Mouse (Mus musculus): ENCODE results near the gene Htra3.

The Htra3 gene

GRCm38 (mm10) chr5:35695815-35696214 lies 16.2 kb upstream of the Htra3 start:
- no peak for DNase-seq (ENCODE audit: extremely low spot score, low spot score)

GRCm38 (mm10) chr5:35693638-35694037 lies 14.1 kb upstream of the Htra3 start:
- DNase-seq (ENCODE audit: extremely low spot score, low spot score): no peak

- no peak for DNase-seq (ENCODE audit: extremely low spot score, low spot score)
Measured at GRCm38 (mm10) chr5:35691246-35691645, 11.7 kb upstream of the Htra3 start.

DNA sequence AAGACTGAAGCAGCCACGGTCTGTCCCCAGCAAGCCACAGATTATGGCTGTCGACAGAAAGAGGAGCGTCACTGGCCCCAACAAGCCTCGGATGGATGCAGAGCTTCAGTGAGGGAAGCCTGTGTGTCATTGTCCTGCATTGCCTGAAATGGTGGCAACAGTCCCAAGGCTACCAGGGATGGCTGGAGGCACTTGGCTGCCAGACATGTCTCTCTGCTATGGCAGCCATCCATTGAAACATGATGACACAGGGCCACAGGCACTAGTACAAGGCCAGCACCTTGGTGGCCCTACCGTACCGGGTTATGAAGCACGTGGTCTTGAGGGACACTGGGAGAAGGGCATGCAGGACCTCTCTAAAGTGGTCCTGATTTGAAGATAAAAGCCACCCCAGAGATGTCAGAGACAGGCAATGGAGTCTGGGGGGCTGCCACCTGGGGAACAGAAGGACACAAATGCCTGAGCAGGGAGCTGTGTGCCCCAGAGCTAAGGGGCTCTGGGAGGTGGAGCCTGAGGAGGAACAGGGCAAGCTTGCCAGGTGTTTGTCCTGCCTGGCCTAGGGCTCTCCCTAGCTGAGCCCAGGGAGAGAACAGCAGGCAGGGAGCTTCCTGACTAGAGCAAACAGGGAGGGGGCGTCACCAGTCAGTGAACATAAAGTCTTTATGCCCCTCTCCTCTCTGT lies 11.0 kb upstream of the Htra3 start:
- DNase-seq (ENCODE audit: extremely low spot score, low spot score): no peak

- DNase-seq (ENCODE audit: extremely low spot score, low spot score): no peak
Measured at GRCm38 (mm10) chr5:35689374-35689773, 9.8 kb upstream of the Htra3 start.

GRCm38 (mm10) chr5:35688851-35689250 lies 9.3 kb upstream of the Htra3 start:
- no peak for DNase-seq (ENCODE audit: extremely low spot score, low spot score)

- no peak for DNase-seq (ENCODE audit: extremely low spot score, low spot score)
Measured at GRCm38 (mm10) chr5:35687098-35687497, 7.5 kb upstream of the Htra3 start.

DNA sequence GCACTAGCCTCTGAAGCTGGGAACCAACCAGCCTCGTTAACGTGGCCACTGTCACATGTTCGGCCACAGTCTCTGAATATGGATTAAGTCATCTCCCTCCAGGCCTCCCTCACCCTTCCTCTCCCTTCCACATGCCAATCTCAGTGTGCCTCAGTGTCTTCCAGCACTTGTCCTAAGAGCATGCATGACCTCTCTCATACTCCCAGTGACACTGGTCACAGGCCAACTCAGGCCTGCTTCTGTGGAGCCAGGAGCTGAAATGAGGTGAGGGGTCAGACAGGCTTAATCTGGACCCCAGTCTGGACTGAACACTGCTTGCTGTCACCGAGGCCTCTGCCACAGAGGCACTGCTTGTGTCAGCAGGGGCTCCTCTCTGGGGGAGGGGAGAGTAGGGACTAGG lies 6.8 kb upstream of the Htra3 start:
- DNase-seq (ENCODE audit: extremely low spot score, low spot score): no peak

- no peak for DNase-seq (ENCODE audit: extremely low spot score, low spot score)
Measured at GRCm38 (mm10) chr5:35685079-35685478, 5.5 kb upstream of the Htra3 start.

DNA sequence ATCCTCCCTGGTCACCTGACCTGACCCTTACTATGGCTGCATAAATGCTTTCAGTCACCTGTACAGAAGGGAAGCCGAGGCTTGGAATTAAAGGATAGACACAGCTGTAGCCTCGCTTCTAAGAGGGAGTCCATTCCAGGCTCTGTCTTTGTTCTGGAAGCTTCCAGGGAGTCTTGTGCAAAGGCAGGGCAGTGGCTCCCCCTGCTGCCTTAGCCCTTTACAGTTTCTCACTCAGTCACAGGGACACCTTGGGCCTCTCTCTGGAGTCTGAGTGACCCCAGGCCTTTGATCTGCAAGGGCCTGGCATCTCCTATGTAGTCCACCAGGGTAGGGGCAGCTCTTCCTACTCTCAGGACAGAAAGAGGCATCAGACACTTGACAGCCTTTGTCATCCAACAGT lies 1.4 kb upstream of the Htra3 start:
- DNase-seq (ENCODE audit: extremely low spot score, low spot score): no peak

- DNase-seq (ENCODE audit: extremely low spot score, low spot score): no peak
Measured at GRCm38 (mm10) chr5:35676964-35677363, 2.6 kb downstream of the Htra3 start.

DNA sequence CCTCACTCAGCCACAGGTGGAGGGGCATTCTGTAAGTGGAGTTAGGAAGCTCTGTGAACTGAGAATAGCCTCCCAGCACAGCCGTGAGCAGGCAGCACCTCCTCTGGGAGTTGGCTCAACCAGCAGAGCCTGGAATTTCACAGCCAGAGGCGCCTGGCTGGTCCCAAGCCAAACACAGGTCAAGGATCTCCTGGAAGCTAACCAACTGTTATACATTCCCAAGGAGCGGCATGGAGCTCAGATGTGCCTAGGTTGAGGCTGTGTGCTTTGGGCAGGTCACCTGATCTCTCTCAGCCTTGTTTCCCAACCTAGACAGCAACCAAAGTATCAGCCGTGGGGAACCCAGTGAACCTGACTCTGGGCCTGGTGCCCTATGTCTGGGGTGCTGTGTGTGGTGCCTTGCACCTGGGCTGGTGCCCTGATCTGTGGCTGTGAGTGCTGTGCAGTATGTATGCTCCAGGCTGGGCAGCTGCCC lies 5.5 kb downstream of the Htra3 start:
- DNase-seq (ENCODE audit: extremely low spot score, low spot score): no peak

- DNase-seq (ENCODE audit: extremely low spot score, low spot score): no peak
Measured at GRCm38 (mm10) chr5:35673086-35673485, 6.5 kb downstream of the Htra3 start.

DNA sequence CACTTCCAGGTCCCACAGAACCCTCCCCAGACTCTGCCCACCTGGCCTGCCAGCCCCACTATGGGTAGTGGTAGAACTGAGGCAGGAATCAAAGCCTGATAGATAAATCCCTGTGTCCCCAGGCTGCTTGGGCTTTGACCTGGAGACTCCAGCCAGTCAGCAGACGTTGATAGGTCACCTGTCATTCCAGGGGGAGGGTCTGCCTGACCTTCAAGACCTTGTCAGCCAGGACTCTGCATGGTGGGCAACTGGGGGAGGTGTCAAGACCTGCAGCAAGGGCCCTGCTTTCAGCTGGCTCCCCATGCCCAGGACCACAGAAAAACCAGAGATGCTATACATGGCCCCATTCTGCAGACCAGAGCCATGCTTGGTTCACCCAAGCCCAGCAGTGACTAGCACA lies 7.0 kb downstream of the Htra3 start:
- DNase-seq (ENCODE audit: extremely low spot score, low spot score): no peak

DNA sequence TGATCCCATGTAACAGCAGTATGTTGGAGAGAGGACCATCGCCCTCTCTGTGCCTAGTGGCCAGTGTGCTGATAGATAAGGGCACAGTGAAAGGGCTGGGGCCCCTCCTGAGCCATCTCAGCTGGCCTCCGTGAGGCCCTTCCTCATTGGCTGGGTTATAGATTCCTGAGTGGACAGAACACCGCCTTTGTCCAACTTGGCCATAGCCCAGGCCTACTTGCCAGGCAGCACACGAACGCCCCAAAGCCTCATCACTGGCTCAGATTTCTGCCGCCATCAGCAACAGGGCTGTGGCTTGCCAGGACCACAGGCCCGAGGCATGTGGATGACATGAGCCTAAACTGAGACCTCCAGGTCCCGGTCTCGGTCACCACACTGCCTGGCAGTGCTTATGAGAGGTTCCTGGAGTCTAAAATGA lies 8.1 kb downstream of the Htra3 start:
- no peak for DNase-seq (ENCODE audit: extremely low spot score, low spot score)

- DNase-seq (ENCODE audit: extremely low spot score, low spot score): no peak
Measured at GRCm38 (mm10) chr5:35670412-35670801, 9.2 kb downstream of the Htra3 start.

GRCm38 (mm10) chr5:35669747-35670411 lies 9.7 kb downstream of the Htra3 start:
- DNase-seq (ENCODE audit: extremely low spot score, low spot score): peak; percentile 51

- no peak for DNase-seq (ENCODE audit: extremely low spot score, low spot score)
Measured at GRCm38 (mm10) chr5:35666152-35666551, 13.4 kb downstream of the Htra3 start.

GRCm38 (mm10) chr5:35662021-35662545 lies 17.5 kb downstream of the Htra3 start:
- DNase-seq (ENCODE audit: extremely low spot score, low spot score): no peak

GRCm38 (mm10) chr5:35661210-35661609 lies 18.4 kb downstream of the Htra3 start:
- no peak for DNase-seq (ENCODE audit: extremely low spot score, low spot score)

DNA sequence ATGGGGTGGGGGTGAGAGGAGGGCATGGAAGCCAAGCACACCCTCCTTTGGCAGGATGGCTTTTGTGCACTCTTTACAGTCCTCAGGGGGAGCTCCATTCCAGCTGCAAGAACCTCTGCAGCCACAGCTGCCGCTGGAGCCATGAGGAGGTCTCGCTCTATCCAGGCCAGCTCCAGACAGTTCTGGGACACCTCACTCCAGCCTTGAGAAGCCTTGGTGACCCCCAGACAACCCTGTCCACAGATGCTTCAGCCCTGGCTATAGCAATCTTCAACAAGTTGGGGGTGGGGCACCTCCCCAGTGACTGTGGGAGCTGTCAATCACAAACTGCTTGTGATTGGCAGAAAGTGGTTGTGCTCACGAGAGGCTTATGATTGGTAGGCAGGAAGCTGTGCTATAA lies 20.1 kb downstream of the Htra3 start:
- no peak for DNase-seq (ENCODE audit: extremely low spot score, low spot score)

- no peak for DNase-seq (ENCODE audit: extremely low spot score, low spot score)
Measured at GRCm38 (mm10) chr5:35655753-35656485, 23.7 kb downstream of the Htra3 start.

Data from neural tube, embryonic 10.5 days (tissue).